Mouse (Mus musculus): ENCODE measurements around the gene Gm15093. TPM values are rescaled to one million over a fixed set of nuclear protein-coding genes. Genes with fewer than 3 reads are reported as not detected.
"Not testable (repeated sequence)": the region's sequence is repeated elsewhere in the genome, so short reads cannot be mapped to it uniquely, and the experiment has no call there.

Gene Gm15093
- not detected in 2 replicates for polyA plus RNA-seq (2015; fragmentation: Nextera tagmentation; extraction: Ambion mirVana)

DNA sequence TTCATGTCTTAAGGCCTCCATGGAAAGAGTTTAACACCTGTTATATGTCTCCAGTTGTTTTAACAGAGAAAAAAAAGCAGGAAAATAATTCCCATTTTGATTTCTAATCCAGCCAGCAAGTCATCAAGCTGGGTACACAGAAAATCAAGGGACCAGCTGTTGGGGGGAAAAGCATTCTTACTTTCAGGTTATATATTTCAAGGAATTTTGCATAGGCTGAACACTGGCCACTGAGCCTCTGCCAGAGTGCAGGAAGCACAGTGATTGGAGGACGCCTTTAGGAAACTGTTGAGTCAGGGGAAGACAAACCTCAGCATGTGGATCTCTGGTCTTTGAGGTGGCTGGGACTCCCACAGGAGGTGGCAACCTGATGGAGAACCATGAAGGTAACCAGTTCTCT lies at the start of gene Gm15093:
TSS of gene Gm15093 (plus strand) at position 301 of the 400 bp plus-strand sequence.
- not testable (repeated sequence) for H3K27me3 ChIP-seq (replicated peaks; ENCODE audit: control insufficient read depth, insufficient read depth, low read length); H3K4me3 ChIP-seq (ENCODE audit: low read depth, low read length); H3K4me1 ChIP-seq (replicated peaks; ENCODE audit: control insufficient read depth, insufficient read depth, low read length); H3K4me2 ChIP-seq (replicated peaks; ENCODE audit: low read depth); H3K9ac ChIP-seq (ENCODE audit: low read depth, low read length); H3K9me3 ChIP-seq (ENCODE audit: control insufficient read depth); H3K27ac ChIP-seq (ENCODE audit: low read depth, low read length); ATAC-seq; H3K36me3 ChIP-seq (ENCODE audit: control insufficient read depth, insufficient read depth)
- WGBS: no CpG with 5 or more reads among the region's 1 CpGs

Other genes starting within 250 kb of the Gm15093 start
- gene Ott, start 198.1 kb upstream of the Gm15093 start, polyA plus RNA-seq (2015; fragmentation: Nextera tagmentation; extraction: Ambion mirVana): not detected in 2 replicates
- gene Gm15085, start 175.2 kb downstream of the Gm15093 start, polyA plus RNA-seq (2015; fragmentation: Nextera tagmentation; extraction: Ambion mirVana): not detected in 2 replicates